Mouse (Mus musculus) testis, adult 2 months (tissue): Measurements from ENCODE around the gene Emc3. TPM values are rescaled to one million over a fixed set of nuclear protein-coding genes. Genes with fewer than 3 reads are reported as not detected.

Experiments
- H3K27ac ChIP-seq: fragments of 200-500 bp; 2 replicates; pipeline ENCODE4 v1.5.1; 2012; ENCODE audit warnings: low read depth, low read length; ENCODE audit not compliant: control insufficient read depth, insufficient read depth
- H3K27me3 ChIP-seq: fragments of 200-500 bp; 2 replicates; pipeline ENCODE4 v1.6.1; 2012; ENCODE audit warnings: mild to moderate bottlenecking, low read length, moderate library complexity; ENCODE audit not compliant: control insufficient read depth, insufficient read depth
- H3K36me3 ChIP-seq: fragments of 200-500 bp; 2 replicates; pipeline ENCODE4 v1.6.1; 2012; ENCODE audit warnings: mild to moderate bottlenecking, low read length; ENCODE audit not compliant: control insufficient read depth, insufficient read depth
- H3K4me1 ChIP-seq: fragments of 200-500 bp; 2 replicates; pipeline ENCODE4 v1.6.1; 2012; ENCODE audit warnings: low read length; ENCODE audit not compliant: control insufficient read depth, insufficient read depth
- H3K4me3 ChIP-seq: fragments of 200-500 bp; 2 replicates; pipeline ENCODE4 v1.5.1; 2012; ENCODE audit warnings: low read depth, mild to moderate bottlenecking, low read length, moderate library complexity, mixed read lengths; ENCODE audit not compliant: control insufficient read depth
- CTCF ChIP-seq: fragments of 200-500 bp; IDR thresholded peaks from 2 replicates; pipeline ENCODE4 v1.5.1; 2012; ENCODE audit warnings: low read depth, mild to moderate bottlenecking, inconsistent platforms, low read length, moderate library complexity; ENCODE audit not compliant: control insufficient read depth, insufficient read depth, insufficient replicate concordance
- POLR2A ChIP-seq: fragments of 200-500 bp; IDR thresholded peaks from 2 replicates; pipeline ENCODE4 v1.6.1; 2012; ENCODE audit warnings: low read depth, mild to moderate bottlenecking, inconsistent platforms, low read length, moderate library complexity; ENCODE audit not compliant: control insufficient read depth
- polyA plus RNA-seq: library from polyadenylated mRNA; depleted of rRNA; stranded (reverse); fragments of >200 nt; gene quantifications from 2 replicates; pipeline ENCODE4 v1.2.3, GENCODE M21; 2012

Gene Emc3
- polyA plus RNA-seq, 1 experiment, result 32.9 TPM

GRCm38 (mm10) chr6:113480555-113481373 is 50.7 kb downstream of the Emc3 start:
- H3K4me3 ChIP-seq, result no peak overlapping the region
- no peaks in the 10 kb centered on the region for H3K27me3 ChIP-seq
- H3K36me3 ChIP-seq, result no peaks in the 10 kb centered on the region
- no peak for TF ChIP-seq CTCF
- peaks cover 10% of the 10 kb centered on the region for H3K4me1 ChIP-seq
- no peak overlapping the region for H3K27ac ChIP-seq

- H3K27me3 ChIP-seq, result no peaks in the 10 kb centered on the region
- H3K4me3 ChIP-seq, result no peak overlapping the region
- TF ChIP-seq CTCF, result no peak
These were observed 52.5 kb downstream of the Emc3 start for GRCm38 (mm10) chr6:113478906-113479305.

GRCm38 (mm10) chr6:113477353-113477752 is 54.1 kb downstream of the Emc3 start:
- Histone ChIP-seq H3K27ac (no peak overlapping the region), H3K4me1 (peaks cover 3% of the 10 kb centered on the region), H3K27me3 (no peaks in the 10 kb centered on the region), H3K36me3 (no peaks in the 10 kb centered on the region), H3K4me3 (no peak overlapping the region)
- TF ChIP-seq CTCF (no peak), POLR2A (no peak)

More at GRCm38 (mm10) chr6:113478906-113479305, 52.5 kb downstream of the Emc3 start:
- Histone ChIP-seq H3K27ac (no peak overlapping the region), H3K36me3 (no peaks in the 10 kb centered on the region), H3K4me1 (peaks cover 10% of the 10 kb centered on the region)

- no peaks in the 10 kb centered on the region for H3K36me3 ChIP-seq
- H3K27ac ChIP-seq, result no peak overlapping the region
- TF ChIP-seq CTCF (no peak), POLR2A (no peak)
- H3K4me3 ChIP-seq, result no peak overlapping the region
- peaks cover 7% of the 10 kb centered on the region for H3K4me1 ChIP-seq
- no peaks in the 10 kb centered on the region for H3K27me3 ChIP-seq
These were observed 57.7 kb downstream of the Emc3 start for GRCm38 (mm10) chr6:113473715-113474114.

GRCm38 (mm10) chr6:113473246-113473645 is 58.2 kb downstream of the Emc3 start:
- peaks cover 7% of the 10 kb centered on the region for H3K4me1 ChIP-seq
- no peak for TF ChIP-seq CTCF
- TF ChIP-seq POLR2A, result no peak
- H3K4me3 ChIP-seq, result no peak overlapping the region
- no peaks in the 10 kb centered on the region for H3K27me3 ChIP-seq
- H3K36me3 ChIP-seq, result no peaks in the 10 kb centered on the region
- no peak overlapping the region for H3K27ac ChIP-seq

- Histone ChIP-seq H3K27ac (no peak overlapping the region), H3K36me3 (no peaks in the 10 kb centered on the region), H3K27me3 (no peaks in the 10 kb centered on the region), H3K4me3 (no peak overlapping the region), H3K4me1 (peaks cover 7% of the 10 kb centered on the region)
- TF ChIP-seq CTCF (no peak), POLR2A (no peak)
These were observed 59.4 kb downstream of the Emc3 start for GRCm38 (mm10) chr6:113472061-113472460.

GRCm38 (mm10) chr6:113471297-113471936 is 60.0 kb downstream of the Emc3 start, which contains the start of gene Il17rc:
Gene Il17rc, plus strand, starts transcription at chr6:113471427.
- H3K27ac ChIP-seq, result no peak within 1 kb of the TSS
- no peaks in the 10 kb centered on the region for H3K36me3 ChIP-seq
- TF ChIP-seq CTCF (no peak), POLR2A (no peak)
- no peak within 1 kb of the TSS; the same call in 1 of the 2 replicates for H3K4me3 ChIP-seq
- peaks cover 7% of the 10 kb centered on the region for H3K4me1 ChIP-seq
- no peaks in the 10 kb centered on the region for H3K27me3 ChIP-seq
